Mouse (Mus musculus) splenic B cell, adult 2 months (primary cell): ENCODE data around the gene Vps41.

Source experiments
- DNase-seq: peaks from one replicate; pipeline ENCODE4 v3.0.0-alpha.2; 2011; ENCODE audit warnings: low read depth, low spot score
- H3K27me3 ChIP-seq: 2 replicates; pipeline ENCODE4 v1.6.1; 2012; ENCODE audit warnings: mild to moderate bottlenecking, low read length, moderate library complexity, mixed read lengths; ENCODE audit not compliant: control insufficient read depth, poor library complexity, insufficient read depth, severe bottlenecking
- H3K36me3 ChIP-seq: 2 replicates; pipeline ENCODE4 v1.6.1; 2012; ENCODE audit warnings: mild to moderate bottlenecking, low read length, moderate library complexity, mixed read lengths; ENCODE audit not compliant: control insufficient read depth, poor library complexity, insufficient read depth, severe bottlenecking

The Vps41 gene

DNA sequence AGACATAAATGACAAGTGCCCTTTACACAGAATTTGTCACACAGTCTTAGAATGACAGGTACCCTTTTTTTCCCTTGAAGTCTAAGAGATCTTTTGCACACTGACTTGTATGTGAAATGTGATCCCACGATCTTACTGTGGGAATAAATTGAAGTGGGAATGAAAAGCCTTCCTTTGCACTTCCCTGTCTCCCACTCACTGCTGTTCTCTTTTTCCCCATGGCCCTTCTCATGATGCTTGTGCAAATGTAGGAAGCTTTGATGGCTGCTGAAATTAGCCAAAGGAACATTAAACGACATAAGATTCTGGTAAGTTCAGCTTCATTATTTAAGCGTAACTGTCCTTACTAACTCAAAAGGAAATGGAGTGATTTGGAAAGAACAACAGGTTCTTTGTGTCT is 113.4 kb downstream of the Vps41 start:
- Histone ChIP-seq H3K27me3 (no peaks in the 10 kb centered on the region), H3K36me3 (no peaks in the 10 kb centered on the region; the same call in 1 of the 2 replicates)
- no peak for DNase-seq

DNA sequence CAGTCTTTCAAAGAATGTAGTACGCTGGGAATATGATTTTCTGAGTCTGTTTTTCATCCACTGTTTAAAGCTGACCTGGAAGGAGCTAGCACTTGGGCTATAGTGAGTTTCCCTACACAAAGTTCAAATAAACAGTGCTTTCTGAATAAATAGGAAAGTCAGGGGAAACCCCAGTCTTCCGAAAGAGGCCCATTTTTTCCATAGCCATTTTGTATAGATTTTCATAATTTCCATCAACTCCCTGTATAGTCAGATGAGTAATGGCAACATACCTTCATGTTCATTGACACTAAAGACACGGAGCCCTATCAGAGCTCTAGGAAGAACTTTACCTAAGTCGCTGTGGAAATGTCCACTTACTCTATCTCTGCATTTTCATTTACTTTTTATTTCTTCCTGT is 122.1 kb downstream of the Vps41 start:
- DNase-seq = no peak
- Histone ChIP-seq H3K36me3 (peaks cover 6% of the 10 kb centered on the region; the same call in 1 of the 2 replicates), H3K27me3 (no peaks in the 10 kb centered on the region)

DNA sequence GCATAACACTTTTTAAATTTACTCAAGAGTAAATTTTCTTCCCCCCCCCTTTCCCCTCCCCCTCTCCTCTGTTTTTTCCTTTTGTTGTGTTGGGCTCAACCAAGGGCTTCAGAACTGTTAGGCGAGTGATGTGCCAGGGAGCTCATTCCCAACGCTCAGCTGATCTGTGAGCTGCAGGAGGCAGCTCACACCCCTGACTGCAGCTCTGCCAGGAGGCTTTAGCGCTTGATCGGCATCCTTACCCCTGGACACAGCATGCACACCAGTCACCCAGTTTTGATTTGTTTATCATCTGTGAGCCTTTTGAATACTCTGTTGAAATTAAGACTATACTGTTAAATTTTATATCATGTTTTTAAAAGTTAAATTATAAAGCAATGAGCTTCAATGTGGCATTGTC is 123.3 kb downstream of the Vps41 start:
- H3K27me3 ChIP-seq = no peaks in the 10 kb centered on the region
- H3K36me3 ChIP-seq = peaks cover 6% of the 10 kb centered on the region; the same call in 1 of the 2 replicates
- no peak for DNase-seq

DNA sequence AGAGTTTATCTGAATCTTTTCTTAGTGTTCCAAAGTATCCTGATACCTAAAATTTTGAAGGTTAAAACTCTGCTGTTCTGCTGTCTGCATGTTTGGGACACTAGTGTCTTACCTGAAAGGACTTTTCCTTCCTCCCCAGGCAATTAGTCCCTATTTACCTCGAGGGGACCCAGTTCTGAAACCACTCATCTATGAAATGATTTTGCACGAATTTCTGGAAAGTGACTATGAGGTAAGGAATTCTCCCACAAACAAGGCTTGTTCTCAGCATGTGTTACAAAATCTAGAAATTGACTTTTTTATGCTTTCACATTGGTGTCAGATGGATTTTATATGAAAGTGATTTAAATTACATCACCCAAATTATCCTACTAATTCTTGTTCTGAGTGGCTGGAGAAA is 123.9 kb downstream of the Vps41 start:
- Histone ChIP-seq H3K27me3 (no peaks in the 10 kb centered on the region), H3K36me3 (peaks cover 6% of the 10 kb centered on the region; the same call in 1 of the 2 replicates)
- DNase-seq = no peak

DNA sequence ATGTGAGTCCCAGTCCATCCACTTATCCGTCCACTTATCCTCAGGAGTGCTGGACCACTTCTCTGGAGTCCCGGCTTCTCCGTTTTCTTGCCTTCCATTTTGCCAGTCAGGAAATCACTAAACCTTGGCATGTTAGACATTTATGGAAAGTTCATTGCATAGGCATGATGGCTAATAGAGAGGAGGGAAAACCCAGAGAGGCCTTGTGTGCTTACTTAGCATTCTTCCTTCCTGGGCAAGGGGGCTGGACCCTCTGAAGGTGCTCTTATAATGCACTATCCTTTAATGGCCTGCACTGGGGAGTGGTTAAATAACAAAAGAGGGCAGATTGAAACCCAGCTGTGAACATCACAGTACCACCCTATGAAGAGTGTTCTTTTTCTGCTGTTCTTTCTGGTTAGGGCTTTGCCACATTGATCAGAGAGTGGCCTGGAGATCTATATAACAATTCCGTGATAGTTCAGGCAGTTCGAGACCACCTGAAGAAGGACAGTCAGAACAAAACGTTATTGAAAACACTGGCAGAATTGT is 124.7 kb downstream of the Vps41 start:
- no peak for DNase-seq
- no peaks in the 10 kb centered on the region for H3K27me3 ChIP-seq
- peaks cover 8% of the 10 kb centered on the region; the same call in 1 of the 2 replicates for H3K36me3 ChIP-seq

DNA sequence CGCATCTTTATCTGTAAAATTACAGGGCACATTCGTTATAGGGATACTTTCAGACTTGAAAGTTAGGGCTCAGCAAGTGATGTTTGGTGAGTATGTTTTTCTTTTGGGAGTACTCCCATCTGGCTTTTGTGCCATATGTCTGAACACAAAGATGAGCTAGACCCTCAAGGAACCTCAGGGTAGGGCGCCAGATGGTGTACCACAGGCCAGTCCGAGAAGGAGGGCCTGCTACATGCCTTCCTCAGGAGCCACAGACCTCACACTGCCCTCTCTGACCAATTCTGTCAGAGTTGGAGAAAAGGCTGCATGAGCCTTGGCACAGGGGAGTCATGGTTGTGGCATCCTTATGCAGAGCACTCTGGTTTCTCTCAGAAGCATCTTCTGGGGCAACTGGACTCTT is 125.5 kb downstream of the Vps41 start:
- DNase-seq = no peak
- no peaks in the 10 kb centered on the region for H3K27me3 ChIP-seq
- peaks cover 8% of the 10 kb centered on the region; the same call in 1 of the 2 replicates for H3K36me3 ChIP-seq

DNA sequence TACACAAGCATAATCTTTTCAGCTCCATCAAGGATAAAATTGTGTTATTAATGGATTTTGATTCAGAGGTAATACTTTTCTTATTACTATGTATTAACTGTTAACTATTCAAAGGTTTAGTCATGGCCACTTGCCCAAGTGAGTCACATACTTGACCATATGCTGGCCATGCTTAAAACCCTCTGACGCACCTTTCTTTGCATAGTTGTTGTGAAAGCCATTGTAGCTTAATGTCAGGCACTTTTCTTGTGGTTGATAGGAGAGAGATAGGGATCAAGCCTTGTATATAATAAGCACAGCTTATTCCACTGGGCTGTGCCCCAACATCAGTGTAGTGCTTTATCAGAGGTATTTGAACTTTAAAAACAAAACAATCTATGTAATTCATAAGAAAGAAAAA is 126.5 kb downstream of the Vps41 start:
- no peak for DNase-seq
- H3K36me3 ChIP-seq = peaks cover 8% of the 10 kb centered on the region; the same call in 1 of the 2 replicates
- H3K27me3 ChIP-seq = no peaks in the 10 kb centered on the region

DNA sequence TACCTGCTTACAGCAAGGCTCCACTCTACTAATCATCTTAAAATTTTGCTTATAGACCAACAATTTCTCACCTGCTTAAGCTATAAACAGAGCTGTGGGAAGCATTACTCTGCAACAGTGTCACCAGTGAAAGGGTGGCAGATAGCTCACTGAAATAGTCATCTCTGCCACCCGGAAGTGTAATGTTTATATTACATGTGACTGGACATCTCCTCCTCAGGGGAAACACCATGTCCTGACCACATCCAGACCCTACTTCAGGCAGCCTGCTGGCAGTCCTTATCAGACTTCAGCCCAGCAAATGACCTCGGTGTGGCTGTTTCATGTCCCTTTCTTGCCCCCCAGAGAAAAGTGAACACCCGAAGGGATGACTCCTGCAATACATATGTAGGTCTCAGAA is 130.3 kb downstream of the Vps41 start:
- no peak for DNase-seq
- H3K27me3 ChIP-seq = no peaks in the 10 kb centered on the region
- peaks cover 4% of the 10 kb centered on the region; the same call in 1 of the 2 replicates for H3K36me3 ChIP-seq

DNA sequence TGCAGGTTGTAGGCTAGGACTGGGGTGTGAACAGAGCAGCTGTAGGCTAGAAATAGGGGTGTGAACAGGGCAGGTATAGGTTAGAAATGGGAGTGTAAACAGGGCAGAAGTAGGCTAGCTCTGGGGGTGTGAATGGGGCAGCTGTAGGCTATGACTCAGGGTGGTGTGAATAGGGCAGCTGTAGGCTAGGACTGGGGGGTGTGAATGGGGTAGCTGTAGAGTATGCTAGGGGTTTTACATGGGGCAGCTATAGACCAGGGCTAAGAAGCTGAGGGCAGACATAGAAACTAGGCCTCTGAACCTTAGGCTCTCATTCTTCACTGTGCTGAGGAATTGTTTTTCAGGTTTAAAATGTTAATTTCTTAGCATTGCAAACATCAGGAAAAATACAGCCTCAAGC is 132.5 kb downstream of the Vps41 start:
- peaks cover 4% of the 10 kb centered on the region; the same call in 1 of the 2 replicates for H3K36me3 ChIP-seq
- no peak for DNase-seq
- H3K27me3 ChIP-seq = no peaks in the 10 kb centered on the region

DNA sequence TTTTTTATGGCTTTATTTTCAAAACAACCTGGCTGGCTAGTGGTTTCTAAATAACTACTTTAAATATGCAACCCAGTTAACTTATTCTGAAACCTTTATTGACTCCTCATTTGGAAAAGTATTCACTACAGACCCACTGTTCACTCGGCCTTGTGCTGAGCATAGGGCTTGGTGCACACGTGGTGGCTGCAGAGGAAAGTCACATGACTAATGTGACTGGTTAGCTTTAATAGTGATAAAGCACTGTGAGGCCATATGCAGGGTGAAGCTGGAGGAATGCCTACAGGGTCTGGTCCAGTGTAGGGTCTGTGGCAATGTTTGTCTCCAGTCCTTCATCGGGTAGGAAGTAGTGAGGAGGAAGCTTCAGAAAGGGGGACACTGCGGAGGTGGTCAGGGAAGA is 134.1 kb downstream of the Vps41 start:
- H3K36me3 ChIP-seq = peaks cover 3% of the 10 kb centered on the region; the same call in 1 of the 2 replicates
- H3K27me3 ChIP-seq = no peaks in the 10 kb centered on the region
- no peak for DNase-seq

DNA sequence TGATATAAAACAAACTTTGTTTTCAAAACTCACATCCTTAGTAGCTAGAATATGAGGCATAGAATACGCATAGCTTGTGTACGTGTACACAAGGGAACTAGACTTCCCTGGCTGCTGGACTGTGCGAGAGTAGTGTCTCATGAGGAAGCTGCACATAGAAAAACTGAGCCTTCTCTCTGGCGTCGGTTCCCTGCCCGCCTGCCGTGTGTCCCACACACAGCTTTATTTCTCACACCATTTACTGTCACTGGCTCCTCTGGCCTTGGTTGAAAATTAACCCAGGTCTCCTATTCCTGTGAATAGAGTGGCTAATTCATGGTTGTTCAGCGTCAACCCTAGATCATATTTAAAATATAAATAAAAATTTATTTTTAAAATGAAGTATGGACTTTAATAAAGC is 135.6 kb downstream of the Vps41 start:
- no peaks in the 10 kb centered on the region for H3K27me3 ChIP-seq
- DNase-seq = no peak
- H3K36me3 ChIP-seq = peaks cover 6% of the 10 kb centered on the region; the same call in 1 of the 2 replicates

DNA sequence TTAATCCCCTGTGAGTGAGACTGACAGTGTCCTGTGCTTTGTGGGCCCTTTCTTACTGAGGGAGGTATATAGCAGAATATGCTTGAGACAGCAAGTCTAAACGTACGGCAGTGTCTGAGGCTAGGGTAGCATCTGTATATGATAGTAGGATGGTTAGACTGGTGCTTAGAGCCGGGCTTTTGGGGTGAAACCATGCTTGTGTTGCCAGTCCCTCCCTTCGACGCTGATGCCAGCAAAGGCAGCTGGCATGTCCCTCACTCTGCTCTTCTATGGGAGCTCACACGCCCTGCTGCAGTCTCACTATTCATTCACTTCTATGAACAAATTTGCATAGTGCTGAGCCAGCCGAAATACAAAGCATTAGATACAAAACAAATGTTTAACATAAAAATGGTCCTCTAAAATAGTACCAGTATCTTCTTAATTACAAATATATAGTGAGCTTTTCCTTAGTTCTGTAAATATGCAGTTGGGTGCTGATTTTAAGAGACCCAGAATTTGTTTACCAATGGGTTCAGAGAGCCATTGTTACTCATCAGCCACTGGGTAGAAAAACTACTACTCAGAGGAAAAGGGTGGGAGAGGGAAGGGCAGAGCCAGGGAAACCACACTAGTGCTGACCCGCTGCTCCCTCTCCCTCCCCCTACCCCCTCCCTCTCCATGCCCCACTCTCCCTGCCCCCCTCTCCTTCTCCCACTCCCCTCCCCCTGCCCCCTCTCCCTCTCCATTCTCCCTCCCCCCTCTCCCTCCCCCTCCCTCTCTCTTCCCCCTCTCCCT is 139.1 kb downstream of the Vps41 start:
- peaks cover 6% of the 10 kb centered on the region; the same call in 1 of the 2 replicates for H3K36me3 ChIP-seq
- DNase-seq = no peak
- no peaks in the 10 kb centered on the region for H3K27me3 ChIP-seq

DNA sequence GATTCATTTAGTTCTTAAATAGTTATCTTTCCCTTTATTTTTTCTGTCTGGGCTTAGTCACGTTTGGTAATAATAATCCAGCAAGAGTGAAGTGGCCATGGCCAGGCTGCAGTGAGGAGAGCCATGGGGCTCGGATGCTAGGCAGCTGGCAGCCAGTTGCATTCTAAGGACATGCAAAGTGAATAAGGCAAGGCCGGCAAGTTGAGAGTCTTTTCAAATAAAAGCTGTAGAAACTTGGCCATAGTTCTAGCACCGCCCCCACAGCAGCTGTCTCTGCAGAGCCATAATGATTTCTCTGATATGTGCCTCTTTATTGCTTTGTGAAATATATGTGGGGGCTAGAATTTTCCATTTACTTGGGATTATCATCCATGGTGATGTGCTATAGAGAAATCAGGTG is 141.1 kb downstream of the Vps41 start:
- DNase-seq = no peak
- H3K36me3 ChIP-seq = peaks cover 9% of the 10 kb centered on the region
- no peaks in the 10 kb centered on the region for H3K27me3 ChIP-seq

DNA sequence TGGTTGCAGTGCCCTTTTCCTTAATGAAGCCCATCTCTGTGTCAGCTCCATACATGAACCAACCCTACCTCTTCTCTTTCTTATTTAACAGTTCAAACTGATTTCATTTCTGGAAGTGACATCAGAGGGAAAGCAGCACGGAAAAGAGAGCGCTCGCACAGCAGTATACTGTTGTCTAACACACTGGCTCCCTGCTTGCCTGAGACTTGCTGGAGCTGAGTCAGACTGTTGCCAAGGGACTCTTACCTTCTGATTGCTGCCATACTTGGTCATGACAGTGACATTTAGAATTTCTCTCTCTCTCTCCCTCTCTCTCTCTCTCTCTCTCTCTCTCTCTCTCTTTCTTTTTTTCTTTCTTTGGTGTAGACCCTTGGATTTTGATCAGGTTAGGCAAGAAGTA is 142.3 kb downstream of the Vps41 start:
- DNase-seq = no peak
- no peaks in the 10 kb centered on the region for H3K27me3 ChIP-seq
- H3K36me3 ChIP-seq = peaks cover 12% of the 10 kb centered on the region

DNA sequence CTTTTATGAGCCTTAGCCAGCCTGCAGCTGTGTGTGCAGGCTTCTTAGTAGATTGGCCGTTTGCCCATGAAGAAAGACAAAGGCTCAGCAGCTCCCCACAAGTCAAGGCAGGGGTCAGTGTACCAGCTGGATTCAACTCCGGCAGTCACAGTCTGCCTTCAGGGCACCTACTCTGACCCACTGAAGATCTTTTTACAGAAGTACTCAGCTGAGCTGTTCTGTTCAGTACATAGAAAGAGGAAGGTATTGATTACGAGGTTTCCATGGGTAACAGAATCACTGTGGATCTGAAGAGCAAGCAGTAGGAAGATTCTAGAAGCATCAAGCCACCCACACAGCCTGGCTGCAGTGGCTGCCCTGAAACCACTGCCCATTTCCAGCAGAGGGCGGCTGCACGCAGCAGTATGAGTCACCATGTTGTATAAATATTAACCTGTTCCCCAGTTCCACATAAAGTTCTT is 151.0 kb downstream of the Vps41 start:
- DNase-seq = no peak

More for the DNA sequence above, 151.0 kb downstream of the Vps41 start:
- H3K27me3 ChIP-seq = no peaks in the 10 kb centered on the region
- H3K36me3 ChIP-seq = peaks cover 5% of the 10 kb centered on the region; the same call in 1 of the 2 replicates
